Mouse (Mus musculus): ENCODE measurements at regions not wholly inside any gene's neighbourhood (a gene's known extent, or its start where the extent isn't known, plus 50 kb on each side); places are given as distances from the start of the nearest gene placed in this dataset.

DNA sequence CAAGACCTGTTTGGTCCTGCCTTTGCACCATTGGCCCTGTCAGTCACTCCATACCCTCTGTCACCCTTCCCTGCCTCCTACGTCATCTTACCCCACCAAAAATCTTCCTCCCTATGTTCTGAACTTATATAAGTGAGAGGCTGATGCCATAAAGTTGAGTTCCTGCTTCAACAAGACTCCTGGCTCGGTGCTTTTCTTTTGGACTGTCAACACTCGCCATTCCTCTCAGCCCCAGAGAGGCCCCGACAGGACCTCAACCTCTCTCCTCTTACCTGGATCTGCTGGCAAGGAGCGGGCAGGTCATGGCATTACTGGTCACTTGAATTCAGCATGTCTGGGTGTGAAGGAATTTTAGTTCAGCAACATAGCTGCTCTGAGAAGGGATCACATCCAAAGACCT, 86.9 kb downstream of the Rnd3 start:
- TF ChIP-seq POLR2A (IDR thresholded peaks at IDR 0.05; ENCODE audit: low read depth, low read length) (no peak), CTCF (IDR thresholded peaks at IDR 0.05; ENCODE audit: extremely low read depth, insufficient read length, insufficient replicate concordance, low read depth, low read length) (no peak)

Measured in small intestine, adult 2 months (tissue).